Mouse (Mus musculus): ENCODE measurements around the gene Bmp6. TPM values are rescaled to one million over a fixed set of nuclear protein-coding genes. Genes with fewer than 3 reads are reported as not detected.
A peak's percentile ranks its signal among the peaks of the same experiment; 100 is the strongest.

Bmp6 gene
- polyA plus RNA-seq, 1 experiment from 2014 or later: 2.1 TPM

- H3K36me3 ChIP-seq: peaks cover 10% of the 10 kb centered on the region
- peaks cover 37% of the 10 kb centered on the region for H3K4me1 ChIP-seq
- peak; percentile 94 for DNase-seq (ENCODE audit: low spot score)
- H3K27ac ChIP-seq: peak overlapping the region; percentile 98
- WGBS: under 1% methylated on average over 87 of the region's 87 CpGs
- no peaks in the 10 kb centered on the region for H3K9me3 ChIP-seq
- H3K27me3 ChIP-seq (ENCODE audit: insufficient read depth, poor library complexity, severe bottlenecking): no peaks in the 10 kb centered on the region; the same call in 1 of the 2 replicates
- peak overlapping the region; percentile 96 for H3K4me3 ChIP-seq
Observed at GRCm38 (mm10) chr13:38527797-38528650, 183.1 kb downstream of the Bmp6 start.

GRCm38 (mm10) chr13:38528687-38529294 is 183.9 kb downstream of the Bmp6 start, which contains the start of gene Txndc5:
Gene Txndc5, minus strand, starts transcription at chr13:38528824.
- WGBS: 50% methylated on average over 9 of the region's 9 CpGs
- no peaks in the 10 kb centered on the region for H3K9me3 ChIP-seq
- H3K4me1 ChIP-seq: peaks cover 41% of the 10 kb centered on the region
- H3K4me3 ChIP-seq: peak within 1 kb of the TSS; percentile 96
- peak within 1 kb of the TSS; percentile 98 for H3K27ac ChIP-seq
- DNase-seq (ENCODE audit: low spot score): no peak
- H3K27me3 ChIP-seq (ENCODE audit: insufficient read depth, poor library complexity, severe bottlenecking): no peaks in the 10 kb centered on the region; the same call in 1 of the 2 replicates
- H3K36me3 ChIP-seq: peaks cover 2% of the 10 kb centered on the region; the same call in 1 of the 2 replicates

DNA sequence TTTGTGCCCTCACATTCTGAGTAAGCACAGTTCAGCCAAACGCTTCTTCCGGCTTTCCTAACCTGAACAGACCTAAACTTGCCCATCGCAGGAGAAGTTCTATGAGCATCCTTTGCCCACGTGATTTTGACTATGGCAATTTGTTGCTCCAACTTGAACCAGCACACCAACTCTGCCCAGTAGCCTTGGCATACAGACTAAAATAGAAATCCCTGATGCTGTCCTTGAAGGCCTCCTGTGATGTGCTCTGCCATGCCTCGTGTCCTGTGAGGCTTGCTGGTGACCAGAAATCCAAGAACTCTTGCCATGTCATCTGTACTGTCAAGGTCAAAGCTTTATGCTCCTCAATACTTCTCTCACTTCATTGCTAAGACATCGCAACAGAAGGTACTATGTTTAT is 184.7 kb downstream of the Bmp6 start:
- Histone ChIP-seq H3K4me1 (peaks cover 46% of the 10 kb centered on the region), H3K27ac (no peak overlapping the region), H3K27me3 (ENCODE audit: insufficient read depth, poor library complexity, severe bottlenecking) (no peaks in the 10 kb centered on the region; the same call in 1 of the 2 replicates), H3K9me3 (no peaks in the 10 kb centered on the region), H3K4me3 (no peak overlapping the region), H3K36me3 (peaks cover 2% of the 10 kb centered on the region; the same call in 1 of the 2 replicates)
- WGBS: 82% methylated on average over 6 of the region's 6 CpGs
- DNase-seq (ENCODE audit: low spot score): no peak

DNA sequence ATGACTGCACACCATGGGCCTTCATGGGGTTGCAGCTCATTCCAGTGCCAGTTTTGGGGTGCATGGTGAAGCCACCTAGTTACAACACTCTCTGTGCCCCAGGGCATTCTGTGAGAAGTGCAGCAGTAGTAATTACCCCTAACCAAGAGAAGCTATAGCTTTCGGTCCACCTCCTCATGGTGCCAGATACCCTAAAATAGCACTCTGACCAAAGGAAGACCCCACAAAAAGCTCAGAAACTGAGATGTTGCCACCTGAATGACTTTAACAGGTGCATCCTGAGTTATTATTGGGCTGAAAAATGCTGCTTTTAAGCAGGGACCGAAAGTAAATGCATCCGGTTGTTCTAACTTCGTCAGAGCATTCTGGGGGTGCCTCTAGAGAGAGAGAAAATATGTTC is 186.6 kb downstream of the Bmp6 start:
- Histone ChIP-seq H3K27ac (no peak overlapping the region), H3K9me3 (no peaks in the 10 kb centered on the region), H3K4me1 (peaks cover 28% of the 10 kb centered on the region), H3K4me3 (no peak overlapping the region), H3K36me3 (no peaks in the 10 kb centered on the region), H3K27me3 (ENCODE audit: insufficient read depth, poor library complexity, severe bottlenecking) (no peaks in the 10 kb centered on the region; the same call in 1 of the 2 replicates)
- DNase-seq (ENCODE audit: low spot score): peak; percentile 53
- 94% methylated on average over 4 of the region's 4 CpGs for WGBS

DNA sequence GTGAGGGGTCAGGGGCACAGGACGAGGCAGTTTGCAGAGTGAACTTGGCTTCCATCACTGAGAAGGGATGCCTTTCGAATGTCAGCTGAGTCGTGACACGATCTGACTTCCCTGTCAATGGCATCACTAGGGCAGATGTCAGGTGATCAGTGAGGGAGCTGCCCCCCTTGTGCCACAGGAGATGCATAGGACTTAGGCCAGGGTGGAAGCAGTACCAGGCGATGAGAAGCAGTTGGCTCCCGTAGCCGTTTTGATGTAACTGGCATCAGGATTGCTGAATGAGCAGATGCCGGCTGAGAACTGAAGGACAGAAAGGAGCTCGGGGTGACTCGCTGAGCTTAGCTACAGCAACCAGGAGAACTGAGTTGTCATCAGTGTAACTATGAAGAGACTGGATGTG is 188.6 kb downstream of the Bmp6 start:
- Histone ChIP-seq H3K9me3 (no peaks in the 10 kb centered on the region), H3K36me3 (no peaks in the 10 kb centered on the region), H3K4me3 (no peak overlapping the region), H3K27ac (no peak overlapping the region), H3K27me3 (ENCODE audit: insufficient read depth, poor library complexity, severe bottlenecking) (no peaks in the 10 kb centered on the region; the same call in 1 of the 2 replicates), H3K4me1 (peaks cover 18% of the 10 kb centered on the region; the same call in 1 of the 2 replicates)
- no peak for DNase-seq (ENCODE audit: low spot score)
- WGBS: 80% methylated on average over 10 of the region's 10 CpGs

- no peaks in the 10 kb centered on the region for H3K9me3 ChIP-seq
- 15% methylated on average over 6 of the region's 6 CpGs for WGBS
- no peak overlapping the region for H3K27ac ChIP-seq
- H3K27me3 ChIP-seq (ENCODE audit: insufficient read depth, poor library complexity, severe bottlenecking): no peaks in the 10 kb centered on the region; the same call in 1 of the 2 replicates
- H3K36me3 ChIP-seq: no peaks in the 10 kb centered on the region
- H3K4me1 ChIP-seq: peaks cover 12% of the 10 kb centered on the region; the same call in 1 of the 2 replicates
- DNase-seq (ENCODE audit: low spot score): peak; percentile 71
- H3K4me3 ChIP-seq: no peak overlapping the region
Observed at GRCm38 (mm10) chr13:38534016-38534415, 189.1 kb downstream of the Bmp6 start.

- peaks cover 9% of the 10 kb centered on the region; the same call in 1 of the 2 replicates for H3K4me1 ChIP-seq
- H3K9me3 ChIP-seq: no peaks in the 10 kb centered on the region
- H3K27me3 ChIP-seq (ENCODE audit: insufficient read depth, poor library complexity, severe bottlenecking): no peaks in the 10 kb centered on the region; the same call in 1 of the 2 replicates
- 74% methylated on average over 6 of the region's 6 CpGs for WGBS
- no peaks in the 10 kb centered on the region for H3K36me3 ChIP-seq
- H3K4me3 ChIP-seq: no peak overlapping the region
- no peak overlapping the region for H3K27ac ChIP-seq
- peak; percentile 4 for DNase-seq (ENCODE audit: low spot score)
Observed at GRCm38 (mm10) chr13:38534731-38535130, 189.8 kb downstream of the Bmp6 start.

DNA sequence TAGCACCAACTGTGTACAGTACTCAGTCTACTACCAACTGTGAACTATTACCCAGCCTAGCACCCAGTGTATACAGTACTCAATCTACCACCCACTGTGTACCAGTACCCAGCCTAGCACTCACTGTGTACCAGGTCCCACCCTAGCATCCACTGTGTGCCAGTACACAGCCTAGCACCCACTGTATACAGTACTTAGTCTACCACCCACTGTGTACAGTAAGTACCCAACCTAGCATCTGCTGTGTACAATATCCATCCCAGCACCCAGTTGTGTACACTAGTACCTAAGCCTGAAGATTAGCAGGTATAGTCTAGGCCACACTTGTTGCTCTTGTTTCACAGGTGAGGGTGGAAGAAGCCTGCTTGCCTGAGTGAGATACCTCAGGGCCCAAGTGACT is 192.6 kb downstream of the Bmp6 start:
- no peak overlapping the region for H3K27ac ChIP-seq
- no peak overlapping the region for H3K4me3 ChIP-seq
- DNase-seq (ENCODE audit: low spot score): peak; percentile 53
- H3K9me3 ChIP-seq: no peaks in the 10 kb centered on the region
- H3K27me3 ChIP-seq (ENCODE audit: insufficient read depth, poor library complexity, severe bottlenecking): no peaks in the 10 kb centered on the region; the same call in 1 of the 2 replicates
- peaks cover 9% of the 10 kb centered on the region; the same call in 1 of the 2 replicates for H3K4me1 ChIP-seq
- no peaks in the 10 kb centered on the region for H3K36me3 ChIP-seq

DNA sequence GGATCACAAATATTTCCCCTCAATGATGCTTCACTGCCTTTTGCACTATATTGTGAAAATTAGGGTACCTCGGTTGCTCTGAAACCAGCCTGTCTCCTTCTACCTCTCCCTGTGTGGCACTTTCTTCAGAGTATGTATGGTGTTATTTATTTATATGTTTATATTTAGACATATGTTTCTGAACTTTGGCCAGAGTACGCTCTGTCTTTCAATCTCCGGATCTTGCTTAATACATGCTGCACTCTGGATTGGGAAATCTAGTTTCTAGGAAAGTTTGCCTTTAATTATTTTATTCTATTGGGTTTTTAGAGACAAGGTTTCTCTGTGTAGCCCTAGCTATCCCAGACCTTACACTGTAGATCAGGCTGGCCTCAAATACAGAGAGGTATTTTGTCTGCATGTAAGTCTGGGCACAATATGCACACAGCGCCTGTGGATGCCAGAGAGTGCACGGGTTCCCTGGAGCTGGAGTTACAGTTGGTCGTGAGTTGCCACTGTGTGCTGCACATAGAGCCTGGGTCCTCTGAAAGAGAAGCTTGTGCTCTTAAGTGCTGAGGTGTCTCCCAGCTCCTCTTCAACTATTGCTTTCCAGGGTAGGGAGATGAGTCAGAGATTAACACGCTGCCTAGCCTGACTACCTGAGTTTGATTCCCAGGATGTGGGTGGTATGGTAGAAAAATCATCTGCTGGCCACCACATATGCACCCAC is 194.4 kb downstream of the Bmp6 start:
- Histone ChIP-seq H3K4me3 (no peak overlapping the region), H3K36me3 (no peaks in the 10 kb centered on the region), H3K4me1 (no peaks in the 10 kb centered on the region), H3K27ac (no peak overlapping the region), H3K27me3 (ENCODE audit: insufficient read depth, poor library complexity, severe bottlenecking) (no peaks in the 10 kb centered on the region), H3K9me3 (no peaks in the 10 kb centered on the region)
- peak; percentile 61 for DNase-seq (ENCODE audit: low spot score)
- 84% methylated on average over 7 of the region's 7 CpGs for WGBS

DNA sequence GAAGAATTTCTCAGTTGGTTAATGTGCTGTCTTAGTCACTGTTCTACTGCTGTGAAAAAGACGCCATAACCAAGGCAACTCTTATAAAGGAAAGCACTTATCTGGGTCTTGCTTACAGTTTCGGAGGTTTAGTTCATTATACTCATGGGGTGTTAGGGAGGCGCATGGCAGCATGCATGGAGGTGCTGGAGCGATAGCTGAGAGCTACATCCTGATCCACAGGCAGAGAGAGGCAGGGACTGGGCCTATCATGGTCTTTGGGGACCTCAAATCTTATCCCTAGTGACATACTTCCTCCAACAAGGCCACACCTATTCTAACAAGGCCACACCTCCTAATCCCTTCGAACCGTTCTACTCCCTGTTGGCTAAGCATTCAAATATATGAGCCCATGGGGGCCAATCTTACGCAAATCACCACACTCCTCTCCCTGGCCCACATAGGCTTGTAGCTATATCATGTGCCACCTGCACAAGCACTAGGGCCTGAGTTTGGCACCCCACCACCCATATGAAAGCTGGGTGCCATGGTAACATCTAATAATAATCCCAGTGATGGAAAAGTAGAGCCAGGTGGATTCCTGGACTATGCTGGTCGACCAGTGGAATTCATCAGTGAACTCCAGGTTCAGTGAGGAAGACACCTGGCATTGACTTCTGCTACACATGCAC is 198.7 kb downstream of the Bmp6 start:
- no peaks in the 10 kb centered on the region for H3K36me3 ChIP-seq
- H3K4me3 ChIP-seq: no peak overlapping the region
- 77% methylated on average over 8 of the region's 8 CpGs for WGBS

GRCm38 (mm10) chr13:38544769-38545445 is 200.0 kb downstream of the Bmp6 start:
- Histone ChIP-seq H3K27me3 (ENCODE audit: insufficient read depth, poor library complexity, severe bottlenecking) (no peaks in the 10 kb centered on the region), H3K27ac (no peak overlapping the region), H3K9me3 (no peaks in the 10 kb centered on the region), H3K4me1 (no peaks in the 10 kb centered on the region), H3K36me3 (no peaks in the 10 kb centered on the region), H3K4me3 (no peak overlapping the region)
- WGBS: 83% methylated on average over 8 of the region's 8 CpGs
- peak; percentile 63 for DNase-seq (ENCODE audit: low spot score)

More for the DNA sequence above, 198.7 kb downstream of the Bmp6 start:
- Histone ChIP-seq H3K27ac (no peak overlapping the region), H3K4me1 (no peaks in the 10 kb centered on the region), H3K27me3 (ENCODE audit: insufficient read depth, poor library complexity, severe bottlenecking) (no peaks in the 10 kb centered on the region), H3K9me3 (no peaks in the 10 kb centered on the region)
- peak; percentile 52 for DNase-seq (ENCODE audit: low spot score)

DNA sequence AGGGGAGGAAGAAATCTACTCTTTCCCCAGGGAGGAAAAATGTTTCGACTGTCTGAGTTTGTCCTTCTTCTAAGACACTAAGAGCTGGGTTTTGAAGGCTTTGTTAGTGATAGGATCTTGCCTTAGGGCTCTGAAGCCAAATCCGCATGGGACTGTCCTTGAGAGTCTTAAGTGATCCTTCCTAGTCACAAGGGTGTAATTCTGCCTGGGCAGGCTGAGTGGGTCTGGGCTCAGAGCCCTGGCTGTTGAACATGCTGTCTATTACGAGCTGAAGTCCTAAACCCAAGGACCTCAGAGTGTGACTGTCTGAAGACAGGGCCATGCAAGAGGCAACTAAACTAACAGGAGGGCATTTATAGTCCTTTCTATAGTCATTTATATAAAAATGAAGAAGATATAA is 200.6 kb downstream of the Bmp6 start:
- Histone ChIP-seq H3K36me3 (no peaks in the 10 kb centered on the region), H3K4me3 (no peak overlapping the region), H3K9me3 (no peaks in the 10 kb centered on the region), H3K27ac (no peak overlapping the region), H3K27me3 (ENCODE audit: insufficient read depth, poor library complexity, severe bottlenecking) (no peaks in the 10 kb centered on the region), H3K4me1 (no peaks in the 10 kb centered on the region)
- 65% methylated on average over 3 of the region's 3 CpGs for WGBS
- DNase-seq (ENCODE audit: low spot score): peak; percentile 38

Measured in heart, embryonic 10.5 days (tissue).